Mouse (Mus musculus): ENCODE results near the gene Eid2b. TPM values are rescaled to one million over a fixed set of nuclear protein-coding genes. Genes with fewer than 3 reads are reported as not detected.
"Not testable (repeated sequence)": the region's sequence is repeated elsewhere in the genome, so short reads cannot be mapped to it uniquely, and the experiment has no call there.

Eid2b gene
- 33.8 and 35.2 TPM in 2 replicates for polyA plus RNA-seq (2014; fragmentation: Nextera tagmentation; extraction: Ambion mirVana)

GRCm38 (mm10) chr7:28277615-28278278, at the start of gene Eid2b:
TSS of gene Eid2b (plus strand) at chr7:28277739.
- ATAC-seq (ENCODE audit: low FRiP score), result peak; percentile 78

GRCm38 (mm10) chr7:28243943-28244342, 33.6 kb upstream of the Eid2b start:
- not testable (repeated sequence) for ATAC-seq (ENCODE audit: low FRiP score); H3K4me3 ChIP-seq (replicated peaks; ENCODE audit: low read length); DNase-seq (ENCODE audit: low spot score); H3K4me2 ChIP-seq (replicated peaks); H3K36me3 ChIP-seq (replicated peaks; ENCODE audit: control insufficient read depth, insufficient read depth); H3K9ac ChIP-seq; H3K9me3 ChIP-seq (ENCODE audit: control insufficient read depth, low read length); H3K27me3 ChIP-seq (ENCODE audit: control insufficient read depth, insufficient read depth, low read length); H3K27ac ChIP-seq; H3K4me1 ChIP-seq (replicated peaks; ENCODE audit: control insufficient read depth, insufficient read depth, low read length)
- 73% methylated on average over 2 of the region's 2 CpGs for WGBS

More at GRCm38 (mm10) chr7:28277615-28278278, at the start of gene Eid2b:
- peak; percentile 98 for DNase-seq (ENCODE audit: low spot score)
- peaks cover 18% of the 10 kb centered on the region for H3K4me1 ChIP-seq (replicated peaks; ENCODE audit: control insufficient read depth, insufficient read depth, low read length)
- H3K4me2 ChIP-seq (replicated peaks), result peak within 1 kb of the TSS; percentile 87
- H3K27me3 ChIP-seq (ENCODE audit: control insufficient read depth, insufficient read depth, low read length), result no peaks in the 10 kb centered on the region
- peak within 1 kb of the TSS; percentile 93 for H3K9ac ChIP-seq
- H3K9me3 ChIP-seq (ENCODE audit: control insufficient read depth, low read length), result no peaks in the 10 kb centered on the region
- WGBS, result 2% methylated on average over 62 of the region's 68 CpGs
- H3K36me3 ChIP-seq (replicated peaks; ENCODE audit: control insufficient read depth, insufficient read depth), result peaks cover 12% of the 10 kb centered on the region
- H3K4me3 ChIP-seq (replicated peaks; ENCODE audit: low read length), result peak within 1 kb of the TSS; percentile 73
- H3K27ac ChIP-seq, result peak within 1 kb of the TSS; percentile 87

GRCm38 (mm10) chr7:28248957-28249356, 28.6 kb upstream of the Eid2b start:
- Histone ChIP-seq H3K27ac (no peak overlapping the region), H3K9ac (no peak overlapping the region), H3K27me3 (ENCODE audit: control insufficient read depth, insufficient read depth, low read length) (no peaks in the 10 kb centered on the region), H3K4me2 (replicated peaks) (no peak overlapping the region), H3K4me1 (replicated peaks; ENCODE audit: control insufficient read depth, insufficient read depth, low read length) (no peaks in the 10 kb centered on the region), H3K4me3 (replicated peaks; ENCODE audit: low read length) (no peak overlapping the region), H3K9me3 (ENCODE audit: control insufficient read depth, low read length) (no peaks in the 10 kb centered on the region), H3K36me3 (replicated peaks; ENCODE audit: control insufficient read depth, insufficient read depth) (no peaks in the 10 kb centered on the region)
- ATAC-seq (ENCODE audit: low FRiP score), result no peak
- DNase-seq (ENCODE audit: low spot score), result no peak
- 92% methylated on average over 3 of the region's 3 CpGs for WGBS

- ATAC-seq (ENCODE audit: low FRiP score) (no peak), DNase-seq (ENCODE audit: low spot score) (no peak)
- Histone ChIP-seq H3K9ac (no peak overlapping the region), H3K4me2 (replicated peaks) (no peak overlapping the region), H3K27me3 (ENCODE audit: control insufficient read depth, insufficient read depth, low read length) (no peaks in the 10 kb centered on the region), H3K4me1 (replicated peaks; ENCODE audit: control insufficient read depth, insufficient read depth, low read length) (no peaks in the 10 kb centered on the region), H3K36me3 (replicated peaks; ENCODE audit: control insufficient read depth, insufficient read depth) (no peaks in the 10 kb centered on the region), H3K4me3 (replicated peaks; ENCODE audit: low read length) (no peak overlapping the region), H3K27ac (no peak overlapping the region), H3K9me3 (ENCODE audit: control insufficient read depth, low read length) (peaks cover 6% of the 10 kb centered on the region; the same call in 1 of the 2 replicates)
- 90% methylated on average over 17 of the region's 17 CpGs for WGBS
Measured at GRCm38 (mm10) chr7:28251976-28252375, 25.6 kb upstream of the Eid2b start.

GRCm38 (mm10) chr7:28254591-28254990, 22.9 kb upstream of the Eid2b start:
- 94% methylated on average over 6 of the region's 6 CpGs for WGBS
- H3K4me1 ChIP-seq (replicated peaks; ENCODE audit: control insufficient read depth, insufficient read depth, low read length), result no peaks in the 10 kb centered on the region
- H3K4me2 ChIP-seq (replicated peaks), result no peak overlapping the region
- no peak overlapping the region for H3K9ac ChIP-seq
- DNase-seq (ENCODE audit: low spot score), result no peak
- H3K36me3 ChIP-seq (replicated peaks; ENCODE audit: control insufficient read depth, insufficient read depth), result no peaks in the 10 kb centered on the region
- no peak overlapping the region for H3K4me3 ChIP-seq (replicated peaks; ENCODE audit: low read length)
- ATAC-seq (ENCODE audit: low FRiP score), result no peak
- no peak overlapping the region for H3K27ac ChIP-seq
- no peaks in the 10 kb centered on the region for H3K27me3 ChIP-seq (ENCODE audit: control insufficient read depth, insufficient read depth, low read length)
- peaks cover 6% of the 10 kb centered on the region; the same call in 1 of the 2 replicates for H3K9me3 ChIP-seq (ENCODE audit: control insufficient read depth, low read length)

GRCm38 (mm10) chr7:28255476-28255875, 22.1 kb upstream of the Eid2b start:
- Histone ChIP-seq H3K4me1 (replicated peaks; ENCODE audit: control insufficient read depth, insufficient read depth, low read length) (no peaks in the 10 kb centered on the region), H3K27me3 (ENCODE audit: control insufficient read depth, insufficient read depth, low read length) (no peaks in the 10 kb centered on the region), H3K4me3 (replicated peaks; ENCODE audit: low read length) (no peak overlapping the region), H3K36me3 (replicated peaks; ENCODE audit: control insufficient read depth, insufficient read depth) (no peaks in the 10 kb centered on the region), H3K9ac (no peak overlapping the region), H3K27ac (no peak overlapping the region), H3K4me2 (replicated peaks) (no peak overlapping the region), H3K9me3 (ENCODE audit: control insufficient read depth, low read length) (peaks cover 6% of the 10 kb centered on the region; the same call in 1 of the 2 replicates)
- WGBS, result 83% methylated on average over 6 of the region's 6 CpGs
- no peak for ATAC-seq (ENCODE audit: low FRiP score)
- no peak for DNase-seq (ENCODE audit: low spot score)

GRCm38 (mm10) chr7:28262861-28263260, 14.7 kb upstream of the Eid2b start:
- H3K9me3 ChIP-seq (ENCODE audit: control insufficient read depth, low read length), result no peaks in the 10 kb centered on the region
- 59% methylated on average over 5 of the region's 5 CpGs for WGBS
- no peak overlapping the region for H3K27ac ChIP-seq
- H3K4me2 ChIP-seq (replicated peaks), result no peak overlapping the region
- no peaks in the 10 kb centered on the region for H3K36me3 ChIP-seq (replicated peaks; ENCODE audit: control insufficient read depth, insufficient read depth)
- no peak overlapping the region for H3K9ac ChIP-seq
- H3K27me3 ChIP-seq (ENCODE audit: control insufficient read depth, insufficient read depth, low read length), result no peaks in the 10 kb centered on the region
- H3K4me1 ChIP-seq (replicated peaks; ENCODE audit: control insufficient read depth, insufficient read depth, low read length), result no peaks in the 10 kb centered on the region
- DNase-seq (ENCODE audit: low spot score) (no peak), ATAC-seq (ENCODE audit: low FRiP score) (no peak)
- H3K4me3 ChIP-seq (replicated peaks; ENCODE audit: low read length), result no peak overlapping the region

GRCm38 (mm10) chr7:28263786-28264185, 13.8 kb upstream of the Eid2b start:
- WGBS, result 9% methylated on average over 15 of the region's 15 CpGs
- no peak overlapping the region for H3K4me3 ChIP-seq (replicated peaks; ENCODE audit: low read length)
- peaks cover 4% of the 10 kb centered on the region; the same call in 1 of the 2 replicates for H3K4me1 ChIP-seq (replicated peaks; ENCODE audit: control insufficient read depth, insufficient read depth, low read length)
- DNase-seq (ENCODE audit: low spot score), result peak; percentile 61
- no peak overlapping the region for H3K4me2 ChIP-seq (replicated peaks)
- H3K36me3 ChIP-seq (replicated peaks; ENCODE audit: control insufficient read depth, insufficient read depth), result no peaks in the 10 kb centered on the region
- H3K27ac ChIP-seq, result no peak overlapping the region
- H3K27me3 ChIP-seq (ENCODE audit: control insufficient read depth, insufficient read depth, low read length), result no peaks in the 10 kb centered on the region
- ATAC-seq (ENCODE audit: low FRiP score), result no peak
- H3K9ac ChIP-seq, result no peak overlapping the region
- no peaks in the 10 kb centered on the region for H3K9me3 ChIP-seq (ENCODE audit: control insufficient read depth, low read length)

- H3K27ac ChIP-seq, result no peak overlapping the region
- no peak overlapping the region for H3K4me2 ChIP-seq (replicated peaks)
- ATAC-seq (ENCODE audit: low FRiP score), result no peak
- no peak overlapping the region for H3K4me3 ChIP-seq (replicated peaks; ENCODE audit: low read length)
- WGBS, result 87% methylated on average over 13 of the region's 13 CpGs
- no peak overlapping the region for H3K9ac ChIP-seq
- H3K27me3 ChIP-seq (ENCODE audit: control insufficient read depth, insufficient read depth, low read length), result no peaks in the 10 kb centered on the region
- H3K36me3 ChIP-seq (replicated peaks; ENCODE audit: control insufficient read depth, insufficient read depth), result peaks cover 4% of the 10 kb centered on the region; the same call in 1 of the 2 replicates
- H3K4me1 ChIP-seq (replicated peaks; ENCODE audit: control insufficient read depth, insufficient read depth, low read length), result peaks cover 10% of the 10 kb centered on the region; the same call in 1 of the 2 replicates
- DNase-seq (ENCODE audit: low spot score), result no peak
- no peaks in the 10 kb centered on the region for H3K9me3 ChIP-seq (ENCODE audit: control insufficient read depth, low read length)
Measured at GRCm38 (mm10) chr7:28265391-28265790, 12.1 kb upstream of the Eid2b start.
